Mouse (Mus musculus) ES-Bruce4 (cell line): ENCODE data around the gene Dync2h1. TPM values are rescaled to one million over a fixed set of nuclear protein-coding genes. Genes with fewer than 3 reads are reported as not detected.

Experiments
- H3K27ac ChIP-seq: 2 replicates; pipeline ENCODE4 v1.5.1; 2012; ENCODE audit warnings: low read length, inconsistent platforms; ENCODE audit not compliant: insufficient read depth
- H3K27me3 ChIP-seq: 2 replicates; pipeline ENCODE4 v1.6.1; 2012; ENCODE audit warnings: mild to moderate bottlenecking, low read length, inconsistent platforms; ENCODE audit not compliant: control insufficient read depth, poor library complexity, insufficient read depth, severe bottlenecking
- H3K36me3 ChIP-seq: 2 replicates; pipeline ENCODE4 v1.6.1; 2012; ENCODE audit warnings: inconsistent platforms, mild to moderate bottlenecking, low read length, moderate library complexity; ENCODE audit not compliant: control insufficient read depth, poor library complexity, insufficient read depth, severe bottlenecking
- H3K4me1 ChIP-seq: one replicate; pipeline ENCODE4 v1.8.1; 2011; ENCODE audit warnings: low read length; ENCODE audit not compliant: control insufficient read depth, insufficient read depth
- H3K4me3 ChIP-seq: 2 replicates; pipeline ENCODE4 v1.5.1; 2011; ENCODE audit warnings: low read depth, mild to moderate bottlenecking, low read length
- H3K9ac ChIP-seq: 2 replicates; pipeline ENCODE4 v1.6.1; 2012; ENCODE audit warnings: low read depth, mild to moderate bottlenecking, inconsistent platforms; ENCODE audit not compliant: poor library complexity, severe bottlenecking
- H3K9me3 ChIP-seq: replicated peaks from 2 replicates; pipeline ENCODE4 v1.6.1; 2012; ENCODE audit warnings: mild to moderate bottlenecking, low read length, inconsistent platforms; ENCODE audit not compliant: control insufficient read depth, poor library complexity, insufficient read depth, severe bottlenecking
- CTCF ChIP-seq: IDR thresholded peaks from one replicate; pipeline ENCODE4 v1.8.1; 2011; ENCODE audit warnings: low read depth, low read length
- EP300 ChIP-seq: IDR thresholded peaks from 2 replicates; pipeline ENCODE4 v1.6.1; 2011; ENCODE audit warnings: low read depth, low read length; ENCODE audit not compliant: insufficient read depth
- POLR2A ChIP-seq: IDR thresholded peaks from one replicate; pipeline ENCODE4 v1.8.1; 2011; ENCODE audit warnings: low read length; ENCODE audit not compliant: insufficient read depth
- polyA plus RNA-seq: library from polyadenylated mRNA; stranded (reverse); fragments of >200 nt; gene quantifications from 2 replicates; pipeline ENCODE4 v1.2.4, GENCODE M21; 2011; ENCODE audit warnings: low read depth; ENCODE audit not compliant: missing spikeins, insufficient read depth, insufficient read length

Dync2h1 gene
- polyA plus RNA-seq, 1 experiment = 8.6 TPM

DNA sequence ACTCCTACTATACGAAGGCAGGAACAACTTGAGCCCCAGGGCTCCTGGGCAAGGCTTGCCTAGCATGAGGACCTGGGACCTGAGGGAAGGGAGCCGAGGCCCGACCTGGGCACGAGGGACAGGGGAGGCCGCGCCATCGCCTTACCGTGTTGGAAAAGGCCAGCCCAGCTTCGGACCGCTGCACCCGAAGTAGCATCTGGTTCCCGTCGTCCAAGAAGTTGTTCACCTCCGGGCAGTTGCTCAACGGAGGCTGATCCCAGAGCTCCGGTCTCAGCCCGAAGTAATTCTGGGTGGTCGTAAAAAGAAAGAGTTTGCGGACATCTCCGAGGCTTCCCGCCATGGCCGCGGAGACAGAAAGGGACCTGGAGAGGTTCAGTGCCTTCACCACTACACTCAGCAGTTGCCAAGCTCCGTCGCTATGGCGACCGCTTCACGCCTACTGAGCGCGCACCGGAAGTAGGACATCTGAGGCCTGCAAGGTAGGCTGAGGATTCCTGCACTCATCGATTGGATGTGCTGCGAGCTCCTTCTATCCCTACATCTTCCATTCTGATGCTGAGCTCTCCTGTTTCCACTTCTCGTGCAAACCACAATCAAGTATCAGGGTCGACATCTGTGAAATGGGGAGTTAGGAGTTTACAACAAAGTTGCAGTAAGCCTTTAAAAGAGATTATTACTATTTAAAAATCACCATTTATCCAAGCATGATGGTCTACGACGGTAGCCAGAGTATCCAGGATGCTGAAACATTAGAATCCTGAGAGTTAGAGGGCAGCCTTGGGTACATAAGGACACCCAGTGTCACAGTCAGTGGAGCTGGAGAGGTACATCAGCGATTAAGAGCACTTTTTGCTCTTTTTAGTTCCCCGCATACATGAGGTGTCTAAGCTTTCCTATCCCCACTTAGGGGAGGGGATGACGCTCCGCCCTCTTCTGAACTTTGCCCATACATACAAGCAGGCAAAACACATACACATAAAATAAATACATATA lies 7.3 kb downstream of the Dync2h1 start:
- peak overlapping the region; percentile 17; the same call in 1 of the 2 replicates for H3K9ac ChIP-seq
- H3K27me3 ChIP-seq = no peaks in the 10 kb centered on the region
- no peaks in the 10 kb centered on the region for H3K9me3 ChIP-seq
- H3K4me3 ChIP-seq = peak overlapping the region; percentile 69
- H3K27ac ChIP-seq = no peak overlapping the region
- no peak for TF ChIP-seq POLR2A
- no peak for TF ChIP-seq CTCF
- TF ChIP-seq EP300 = no peak
- no peaks in the 10 kb centered on the region for H3K4me1 ChIP-seq
- 0 out of 2 replicates have a peak, but pooled peaks cover 3% of the 10 kb centered on the region for H3K36me3 ChIP-seq

- no peak overlapping the region for H3K9ac ChIP-seq
- H3K4me1 ChIP-seq = no peaks in the 10 kb centered on the region
- TF ChIP-seq EP300 (no peak), CTCF (no peak), POLR2A (no peak)
- no peaks in the 10 kb centered on the region for H3K27me3 ChIP-seq
- H3K4me3 ChIP-seq = no peak overlapping the region
- H3K36me3 ChIP-seq = no peaks in the 10 kb centered on the region
- H3K27ac ChIP-seq = no peak overlapping the region
- no peaks in the 10 kb centered on the region for H3K9me3 ChIP-seq
Measured at GRCm38 (mm10) chr9:7173756-7174155, 10.5 kb downstream of the Dync2h1 start.

DNA sequence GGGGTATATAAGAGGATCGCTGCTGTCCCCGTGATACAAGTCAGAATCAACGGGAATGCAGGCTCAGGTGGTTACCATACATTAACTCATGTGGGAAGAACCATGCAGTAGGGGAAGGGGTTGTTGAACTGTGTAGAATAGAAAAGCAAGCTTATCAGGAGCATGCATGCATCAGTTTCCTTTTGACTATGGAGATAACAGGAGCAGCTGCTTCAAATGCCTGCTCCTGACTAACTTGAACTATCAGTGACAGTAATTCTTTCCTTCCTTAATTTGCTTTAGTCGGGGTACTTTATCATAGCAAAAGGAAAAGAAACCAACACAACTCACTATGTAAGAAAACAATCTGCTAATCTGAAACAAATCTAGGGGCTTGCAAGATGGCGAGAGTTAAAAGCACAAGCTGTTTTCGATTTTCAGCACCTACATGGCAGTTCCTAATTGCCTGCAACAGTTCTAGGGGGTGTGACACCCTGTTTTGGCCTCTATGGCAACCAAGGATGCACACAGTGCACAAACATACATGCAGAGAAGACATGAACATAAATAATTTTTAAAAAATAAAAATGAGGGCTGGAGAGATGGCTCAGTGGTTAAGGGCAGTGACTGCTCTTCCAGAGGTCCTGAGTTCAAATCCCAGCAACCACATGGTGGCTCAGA lies 16.8 kb downstream of the Dync2h1 start:
- no peak overlapping the region for H3K9ac ChIP-seq
- no peak overlapping the region for H3K4me3 ChIP-seq
- H3K4me1 ChIP-seq = no peaks in the 10 kb centered on the region
- no peaks in the 10 kb centered on the region for H3K27me3 ChIP-seq
- TF ChIP-seq CTCF (no peak), POLR2A (no peak), EP300 (no peak)
- no peaks in the 10 kb centered on the region; the same call in 1 of the 2 replicates for H3K36me3 ChIP-seq
- no peaks in the 10 kb centered on the region for H3K9me3 ChIP-seq
- H3K27ac ChIP-seq = no peak overlapping the region

- TF ChIP-seq EP300 = no peak
- TF ChIP-seq CTCF = no peak
- TF ChIP-seq POLR2A = no peak
- Histone ChIP-seq H3K27me3 (no peaks in the 10 kb centered on the region), H3K27ac (no peak overlapping the region), H3K9me3 (no peaks in the 10 kb centered on the region), H3K9ac (no peak overlapping the region), H3K4me1 (no peaks in the 10 kb centered on the region), H3K4me3 (no peak overlapping the region), H3K36me3 (no peaks in the 10 kb centered on the region; the same call in none of the 2 replicates)
Measured at GRCm38 (mm10) chr9:7160688-7161087, 23.6 kb downstream of the Dync2h1 start.

GRCm38 (mm10) chr9:7159718-7160117 lies 24.5 kb downstream of the Dync2h1 start:
- Histone ChIP-seq H3K27me3 (no peaks in the 10 kb centered on the region), H3K4me3 (no peak overlapping the region), H3K4me1 (no peaks in the 10 kb centered on the region), H3K9ac (no peak overlapping the region), H3K9me3 (no peaks in the 10 kb centered on the region), H3K27ac (no peak overlapping the region), H3K36me3 (no peaks in the 10 kb centered on the region; the same call in none of the 2 replicates)
- TF ChIP-seq CTCF = no peak
- TF ChIP-seq EP300 = no peak
- TF ChIP-seq POLR2A = no peak

- H3K27me3 ChIP-seq = no peaks in the 10 kb centered on the region
- no peaks in the 10 kb centered on the region for H3K4me1 ChIP-seq
- no peaks in the 10 kb centered on the region; the same call in none of the 2 replicates for H3K36me3 ChIP-seq
- no peaks in the 10 kb centered on the region for H3K9me3 ChIP-seq
- H3K4me3 ChIP-seq = no peak overlapping the region
- no peak for TF ChIP-seq EP300
- no peak for TF ChIP-seq POLR2A
- TF ChIP-seq CTCF = no peak
- no peak overlapping the region for H3K9ac ChIP-seq
- no peak overlapping the region for H3K27ac ChIP-seq
Measured at GRCm38 (mm10) chr9:7158605-7159004, 25.6 kb downstream of the Dync2h1 start.
